Mouse (Mus musculus) embryonic facial prominence, embryonic 15.5 days (tissue): Measurements from ENCODE around the gene Pxdn. TPM values are rescaled to one million over a fixed set of nuclear protein-coding genes. Genes with fewer than 3 reads are reported as not detected.
A peak's percentile ranks its signal among the peaks of the same experiment; 100 is the strongest.

Experiments
- ATAC-seq: fragments of 200-750 bp; cut with Nextera tagmentation; 2 replicates; pipeline ENCODE4 v1.8.0; 2017; ENCODE audit warnings: low read depth, moderate TSS enrichment; ENCODE audit not compliant: insufficient number of reproducible peaks, low FRiP score, low TSS enrichment
- H3K27ac ChIP-seq: fragments of 300-500 bp; sonication (generic); replicated peaks from 2 replicates; pipeline ENCODE4 v1.5.1; 2015; ENCODE audit warnings: mild to moderate bottlenecking, inconsistent platforms
- H3K27me3 ChIP-seq: fragments of 300-500 bp; sonication (generic); 2 replicates; pipeline ENCODE4 v1.6.1; 2015; ENCODE audit warnings: inconsistent platforms
- H3K36me3 ChIP-seq: fragments of 300-500 bp; sonication (generic); 2 replicates; pipeline ENCODE4 v1.6.1; 2015; ENCODE audit warnings: mild to moderate bottlenecking, inconsistent platforms
- H3K4me1 ChIP-seq: fragments of 300-500 bp; sonication (generic); 2 replicates; pipeline ENCODE4 v1.6.1; 2015; ENCODE audit warnings: inconsistent platforms
- H3K4me2 ChIP-seq: fragments of 300-500 bp; sonication (generic); replicated peaks from 2 replicates; pipeline ENCODE4 v1.6.1; 2015; ENCODE audit warnings: mild to moderate bottlenecking, inconsistent platforms
- H3K4me3 ChIP-seq: fragments of 300-500 bp; sonication (generic); replicated peaks from 2 replicates; pipeline ENCODE4 v1.5.1; 2015; ENCODE audit warnings: mild to moderate bottlenecking, inconsistent platforms
- H3K9ac ChIP-seq: fragments of 300-500 bp; sonication (generic); 2 replicates; pipeline ENCODE4 v1.6.1; 2015; ENCODE audit warnings: inconsistent platforms
- H3K9me3 ChIP-seq: fragments of 300-500 bp; sonication (generic); replicated peaks from 2 replicates; pipeline ENCODE4 v1.6.1; 2016; ENCODE audit warnings: inconsistent platforms
- WGBS: fragments of 180-500 bp; shearing (Covaris S2); methylation state at CpG from one replicate; pipeline ENCODE4 v1.1.7; 2015; 5-methylcytosine and 5-hydroxymethylcytosine counted together
- polyA plus RNA-seq: library from polyadenylated mRNA; unstranded; fragments of >200 nt; fragmentation: Nextera tagmentation; extraction: Ambion mirVana; gene quantifications from 2 replicates; pipeline ENCODE4 v1.2.1, GENCODE M21; 2015

Gene Pxdn
- polyA plus RNA-seq, 1 experiment from 2014 or later = 90.6 TPM

- Histone ChIP-seq H3K27me3 (no peaks in the 10 kb centered on the region), H3K36me3 (no peaks in the 10 kb centered on the region), H3K9ac (no peak overlapping the region), H3K4me1 (peaks cover 55% of the 10 kb centered on the region), H3K27ac (peak overlapping the region; percentile 68), H3K4me3 (no peak overlapping the region), H3K9me3 (no peaks in the 10 kb centered on the region), H3K4me2 (no peak overlapping the region)
- 0 out of 2 replicates have a peak, but pooled peaks have one; percentile 26 for ATAC-seq
- WGBS = 25% methylated on average over 11 of the region's 11 CpGs
These were observed 16.6 kb downstream of the Pxdn start for GRCm38 (mm10) chr12:29953999-29954398.

- H3K9ac ChIP-seq = no peak overlapping the region
- H3K9me3 ChIP-seq = no peaks in the 10 kb centered on the region
- WGBS = 51% methylated on average over 3 of the region's 3 CpGs
- H3K36me3 ChIP-seq = no peaks in the 10 kb centered on the region
- no peak overlapping the region for H3K4me2 ChIP-seq
- no peak overlapping the region for H3K4me3 ChIP-seq
- ATAC-seq = no peak
- peaks cover 55% of the 10 kb centered on the region for H3K4me1 ChIP-seq
- H3K27ac ChIP-seq = peak overlapping the region; percentile 68
- H3K27me3 ChIP-seq = no peaks in the 10 kb centered on the region
These were observed 17.1 kb downstream of the Pxdn start for GRCm38 (mm10) chr12:29954464-29954863.

- 83% methylated on average over 12 of the region's 12 CpGs for WGBS
- Histone ChIP-seq H3K36me3 (no peaks in the 10 kb centered on the region), H3K4me1 (peaks cover 53% of the 10 kb centered on the region), H3K4me3 (no peak overlapping the region), H3K4me2 (no peak overlapping the region), H3K27ac (no peak overlapping the region), H3K9ac (no peak overlapping the region), H3K27me3 (no peaks in the 10 kb centered on the region), H3K9me3 (no peaks in the 10 kb centered on the region)
- ATAC-seq = no peak
These were observed 19.6 kb downstream of the Pxdn start for GRCm38 (mm10) chr12:29956969-29957368.

GRCm38 (mm10) chr12:29958637-29959036 lies 21.2 kb downstream of the Pxdn start:
- no peak for ATAC-seq
- Histone ChIP-seq H3K27me3 (no peaks in the 10 kb centered on the region), H3K9me3 (no peaks in the 10 kb centered on the region), H3K4me1 (peaks cover 41% of the 10 kb centered on the region), H3K36me3 (no peaks in the 10 kb centered on the region), H3K4me3 (no peak overlapping the region), H3K4me2 (no peak overlapping the region), H3K9ac (no peak overlapping the region), H3K27ac (no peak overlapping the region)
- WGBS = 86% methylated on average over 5 of the region's 5 CpGs

- 83% methylated on average over 1 of the region's 1 CpGs for WGBS
These were observed 23.6 kb downstream of the Pxdn start for GRCm38 (mm10) chr12:29961041-29961440.

GRCm38 (mm10) chr12:29965016-29965415 lies 27.6 kb downstream of the Pxdn start:
- Histone ChIP-seq H3K27ac (no peak overlapping the region), H3K36me3 (0 out of 2 replicates have a peak, but pooled peaks cover 4% of the 10 kb centered on the region), H3K27me3 (no peaks in the 10 kb centered on the region), H3K4me3 (no peak overlapping the region), H3K4me1 (peaks cover 33% of the 10 kb centered on the region), H3K4me2 (no peak overlapping the region), H3K9ac (no peak overlapping the region), H3K9me3 (no peaks in the 10 kb centered on the region)
- WGBS = 75% methylated on average over 6 of the region's 6 CpGs
- ATAC-seq = no peak

More at GRCm38 (mm10) chr12:29961041-29961440, 23.6 kb downstream of the Pxdn start:
- H3K9ac ChIP-seq = no peak overlapping the region
- no peak for ATAC-seq
- H3K4me1 ChIP-seq = peaks cover 38% of the 10 kb centered on the region
- no peak overlapping the region for H3K4me3 ChIP-seq
- H3K4me2 ChIP-seq = no peak overlapping the region
- H3K9me3 ChIP-seq = no peaks in the 10 kb centered on the region
- 0 out of 2 replicates have a peak, but pooled peaks cover 4% of the 10 kb centered on the region for H3K36me3 ChIP-seq
- H3K27ac ChIP-seq = no peak overlapping the region
- no peaks in the 10 kb centered on the region for H3K27me3 ChIP-seq

- H3K4me1 ChIP-seq = peaks cover 25% of the 10 kb centered on the region; the same call in 1 of the 2 replicates
- H3K4me3 ChIP-seq = no peak overlapping the region
- H3K4me2 ChIP-seq = no peak overlapping the region
- WGBS = 74% methylated on average over 7 of the region's 7 CpGs
- H3K9me3 ChIP-seq = no peaks in the 10 kb centered on the region
- H3K27me3 ChIP-seq = no peaks in the 10 kb centered on the region
- no peak for ATAC-seq
- H3K9ac ChIP-seq = no peak overlapping the region
- peaks cover 16% of the 10 kb centered on the region for H3K36me3 ChIP-seq
- H3K27ac ChIP-seq = 0 out of 2 replicates have a peak overlapping the region, but pooled peaks have one; percentile 12
These were observed 34.5 kb downstream of the Pxdn start for GRCm38 (mm10) chr12:29971795-29972464.

GRCm38 (mm10) chr12:29972533-29972932 lies 35.1 kb downstream of the Pxdn start:
- H3K4me3 ChIP-seq = no peak overlapping the region
- H3K4me1 ChIP-seq = peaks cover 25% of the 10 kb centered on the region; the same call in 1 of the 2 replicates
- H3K27ac ChIP-seq = 0 out of 2 replicates have a peak overlapping the region, but pooled peaks have one; percentile 12
- no peak overlapping the region for H3K4me2 ChIP-seq
- 33% methylated on average over 6 of the region's 6 CpGs for WGBS
- no peaks in the 10 kb centered on the region for H3K27me3 ChIP-seq
- no peak overlapping the region for H3K9ac ChIP-seq
- no peak; the same call in 1 of the 2 replicates for ATAC-seq
- H3K36me3 ChIP-seq = peaks cover 16% of the 10 kb centered on the region
- no peaks in the 10 kb centered on the region for H3K9me3 ChIP-seq

- no peaks in the 10 kb centered on the region for H3K27me3 ChIP-seq
- no peak overlapping the region for H3K4me2 ChIP-seq
- H3K9ac ChIP-seq = no peak overlapping the region
- no peak for ATAC-seq
- H3K4me1 ChIP-seq = no peaks in the 10 kb centered on the region
- WGBS = 55% methylated on average over 8 of the region's 8 CpGs
- H3K4me3 ChIP-seq = no peak overlapping the region
- no peak overlapping the region for H3K27ac ChIP-seq
- peaks cover 61% of the 10 kb centered on the region for H3K36me3 ChIP-seq
- H3K9me3 ChIP-seq = no peaks in the 10 kb centered on the region
These were observed 42.7 kb downstream of the Pxdn start for GRCm38 (mm10) chr12:29980076-29980475.

- no peak for ATAC-seq
- 94% methylated on average over 7 of the region's 7 CpGs for WGBS
- Histone ChIP-seq H3K9ac (no peak overlapping the region), H3K4me1 (no peaks in the 10 kb centered on the region), H3K4me3 (no peak overlapping the region), H3K4me2 (no peak overlapping the region), H3K9me3 (no peaks in the 10 kb centered on the region), H3K27me3 (no peaks in the 10 kb centered on the region), H3K36me3 (peaks cover 71% of the 10 kb centered on the region), H3K27ac (no peak overlapping the region)
These were observed 44.4 kb downstream of the Pxdn start for GRCm38 (mm10) chr12:29981722-29982293.

GRCm38 (mm10) chr12:29983190-29983589 lies 45.8 kb downstream of the Pxdn start:
- Histone ChIP-seq H3K27ac (no peak overlapping the region), H3K4me1 (no peaks in the 10 kb centered on the region), H3K9me3 (no peaks in the 10 kb centered on the region), H3K36me3 (peaks cover 82% of the 10 kb centered on the region), H3K4me2 (no peak overlapping the region), H3K9ac (no peak overlapping the region), H3K27me3 (no peaks in the 10 kb centered on the region), H3K4me3 (no peak overlapping the region)
- ATAC-seq = no peak
- WGBS = 95% methylated on average over 9 of the region's 9 CpGs
